Mouse (Mus musculus): ENCODE measurements around the gene Krtap8-1.

Gene Krtap8-1

GRCm38 (mm10) chr16:89487852-89488251, at the start of gene Krtap8-1:
TSS of gene Krtap8-1 (minus strand) at chr16:89487952.
- no peak for DNase-seq (ENCODE audit: low spot score in 2 of 2)

DNA sequence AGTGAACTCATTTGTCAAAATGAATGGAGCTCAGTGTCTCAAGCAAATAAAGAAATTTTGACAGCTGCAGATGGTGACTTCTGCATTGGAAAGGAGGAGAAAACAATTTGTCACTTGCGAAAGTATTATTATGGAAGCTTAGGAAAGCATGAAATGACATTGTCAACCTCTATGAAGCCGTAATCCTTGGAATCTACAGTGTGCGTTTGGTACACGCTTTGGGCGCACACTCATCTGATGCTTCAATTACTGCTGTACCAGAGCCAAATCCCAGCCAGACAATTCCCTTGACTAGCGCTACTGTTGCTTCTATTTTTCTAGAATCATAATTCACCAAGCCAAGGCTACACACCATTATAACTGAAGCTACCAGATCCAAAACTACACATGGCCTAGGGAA, 49.6 kb upstream of the Krtap8-1 start:
- no peak for DNase-seq (ENCODE audit: low spot score in 2 of 2)

- DNase-seq (ENCODE audit: low spot score in 2 of 2), result no peak
These were observed 42.8 kb upstream of the Krtap8-1 start for GRCm38 (mm10) chr16:89530547-89530946.

GRCm38 (mm10) chr16:89529846-89530245, 42.1 kb upstream of the Krtap8-1 start:
- DNase-seq (ENCODE audit: low spot score in 2 of 2), result no peak

GRCm38 (mm10) chr16:89528380-89528779, 40.6 kb upstream of the Krtap8-1 start:
- DNase-seq (ENCODE audit: low spot score in 2 of 2), result no peak

- no peak for DNase-seq (ENCODE audit: low spot score in 2 of 2)
These were observed 33.2 kb upstream of the Krtap8-1 start for GRCm38 (mm10) chr16:89520996-89521395.

DNA sequence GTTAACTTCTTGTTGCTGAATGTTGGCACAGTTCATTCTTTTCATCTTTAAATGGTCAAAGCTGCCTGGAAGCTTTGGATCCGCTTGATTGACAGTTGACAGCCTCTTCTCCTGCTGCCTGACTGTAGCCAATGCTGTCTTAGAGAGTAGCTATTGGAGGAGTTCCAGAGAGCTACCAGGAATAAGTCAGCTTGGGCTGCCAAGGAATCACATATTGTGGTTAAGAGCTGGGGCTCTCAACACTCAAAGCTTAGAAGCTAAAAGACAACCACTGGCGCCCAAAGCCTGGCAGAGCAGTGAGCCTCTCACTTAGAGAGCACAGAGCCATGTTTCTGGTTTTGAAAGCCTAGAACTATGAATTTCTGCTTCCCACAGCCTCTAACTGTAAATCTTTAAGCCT, 32.8 kb upstream of the Krtap8-1 start:
- DNase-seq (ENCODE audit: low spot score in 2 of 2), result no peak

- DNase-seq (ENCODE audit: low spot score in 2 of 2), result no peak
These were observed 32.3 kb upstream of the Krtap8-1 start for GRCm38 (mm10) chr16:89520091-89520490.

DNA sequence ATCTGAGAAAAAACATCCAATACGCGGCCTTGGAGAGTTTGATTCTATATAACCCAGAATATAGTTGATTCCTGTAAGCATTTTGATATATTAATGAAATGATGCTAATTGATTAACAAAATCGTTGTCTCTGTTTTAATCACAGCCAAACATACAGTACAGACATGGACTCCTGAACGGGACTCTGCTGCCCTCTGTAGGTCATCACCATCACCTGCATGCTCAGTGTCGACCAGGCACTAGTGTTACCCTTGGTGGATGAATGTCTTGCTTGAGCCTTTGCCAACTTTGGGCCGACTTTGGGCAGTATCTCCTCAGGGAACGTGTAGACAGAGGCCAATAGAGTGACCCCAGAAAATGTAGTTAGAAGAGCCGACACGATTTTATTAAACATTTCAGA, 29.9 kb upstream of the Krtap8-1 start:
- peak; percentile 7 to 14 for DNase-seq (ENCODE audit: low spot score in 2 of 2)

- DNase-seq (ENCODE audit: low spot score in 2 of 2), result no peak
These were observed 25.7 kb upstream of the Krtap8-1 start for GRCm38 (mm10) chr16:89513431-89513830.

- no peak for DNase-seq (ENCODE audit: low spot score in 2 of 2)
These were observed 20.5 kb upstream of the Krtap8-1 start, which contains the start of gene Krtap7-1 for GRCm38 (mm10) chr16:89508223-89508622. TSS of gene Krtap7-1 (minus strand) at chr16:89508323.

DNA sequence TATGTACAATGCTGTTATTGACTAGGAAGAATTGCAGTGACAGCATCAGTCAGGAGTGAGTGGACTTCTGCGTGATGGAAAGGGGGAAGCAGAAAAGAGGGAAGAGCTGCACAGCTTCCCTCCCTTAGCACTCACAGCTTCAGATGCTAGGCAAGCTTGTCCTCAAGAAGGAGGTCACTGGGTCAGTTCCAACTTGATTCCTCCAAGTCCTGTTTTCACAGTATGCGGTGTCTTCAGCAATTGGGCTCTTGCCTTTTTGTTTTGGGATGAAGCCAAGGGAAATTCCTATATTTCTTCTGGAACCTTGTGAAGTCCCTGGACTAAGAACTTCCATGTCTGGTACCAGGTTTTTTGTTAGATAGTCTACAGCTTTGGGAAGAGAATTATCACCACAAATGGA, 15.8 kb upstream of the Krtap8-1 start:
- no peak for DNase-seq (ENCODE audit: low spot score in 2 of 2)

GRCm38 (mm10) chr16:89501870-89502269, 14.1 kb upstream of the Krtap8-1 start:
- DNase-seq (ENCODE audit: low spot score in 2 of 2), result no peak

DNA sequence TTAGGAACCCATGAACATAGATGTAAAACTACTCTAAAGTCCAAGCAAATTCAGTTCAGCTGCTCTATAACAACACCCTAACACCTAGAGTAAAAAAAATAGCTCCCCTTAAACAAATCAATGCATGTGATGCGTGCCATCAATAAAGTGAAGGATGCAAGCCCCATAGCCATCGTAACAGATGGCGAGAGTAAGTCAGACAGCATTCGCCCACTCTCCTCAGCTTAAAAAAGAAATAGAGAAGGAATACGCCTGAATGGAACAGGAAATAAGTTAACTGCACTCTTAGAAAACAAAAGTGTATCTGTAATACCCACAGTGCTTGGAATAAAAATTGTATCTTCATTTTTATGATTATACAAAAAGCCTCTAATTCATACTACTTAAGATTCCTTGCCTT, 9.2 kb upstream of the Krtap8-1 start:
- DNase-seq (ENCODE audit: low spot score in 2 of 2), result no peak

DNA sequence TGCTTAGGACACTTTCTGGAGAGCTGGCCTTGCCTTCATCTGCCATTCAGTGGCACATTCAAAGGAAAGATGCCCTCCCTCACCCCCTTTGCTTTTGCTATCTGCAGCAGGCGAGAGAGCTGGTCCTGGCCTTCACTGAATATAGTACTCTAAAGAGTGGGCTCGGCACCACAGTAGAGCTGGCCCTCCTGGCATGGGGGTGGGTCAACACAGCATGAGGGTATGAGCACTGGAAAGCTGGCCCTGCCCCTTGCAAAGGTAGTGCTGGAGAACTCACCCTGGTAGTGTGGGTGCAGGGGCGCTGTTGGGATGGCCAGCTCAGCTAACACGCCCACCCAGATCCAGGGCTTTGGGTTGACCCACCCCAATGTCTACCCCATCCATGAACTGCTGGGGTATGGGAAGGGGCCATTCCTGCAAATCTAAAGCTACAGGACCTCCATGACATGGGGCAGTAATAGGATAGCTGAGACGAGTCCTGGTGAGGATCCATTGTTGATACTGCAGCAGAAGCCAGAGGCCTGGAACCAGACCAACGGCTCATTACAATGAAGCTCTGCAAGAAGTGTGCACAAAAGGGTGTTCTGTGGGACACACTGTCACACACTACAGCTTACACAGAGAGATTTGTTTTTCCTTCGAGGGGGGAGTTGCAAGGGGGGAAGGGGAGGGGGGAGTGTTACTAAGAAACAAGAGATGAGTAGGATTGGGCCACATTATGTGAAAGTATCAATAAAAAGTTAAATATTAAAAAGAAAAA, 7.8 kb upstream of the Krtap8-1 start:
- DNase-seq (ENCODE audit: low spot score in 2 of 2), result no peak

DNA sequence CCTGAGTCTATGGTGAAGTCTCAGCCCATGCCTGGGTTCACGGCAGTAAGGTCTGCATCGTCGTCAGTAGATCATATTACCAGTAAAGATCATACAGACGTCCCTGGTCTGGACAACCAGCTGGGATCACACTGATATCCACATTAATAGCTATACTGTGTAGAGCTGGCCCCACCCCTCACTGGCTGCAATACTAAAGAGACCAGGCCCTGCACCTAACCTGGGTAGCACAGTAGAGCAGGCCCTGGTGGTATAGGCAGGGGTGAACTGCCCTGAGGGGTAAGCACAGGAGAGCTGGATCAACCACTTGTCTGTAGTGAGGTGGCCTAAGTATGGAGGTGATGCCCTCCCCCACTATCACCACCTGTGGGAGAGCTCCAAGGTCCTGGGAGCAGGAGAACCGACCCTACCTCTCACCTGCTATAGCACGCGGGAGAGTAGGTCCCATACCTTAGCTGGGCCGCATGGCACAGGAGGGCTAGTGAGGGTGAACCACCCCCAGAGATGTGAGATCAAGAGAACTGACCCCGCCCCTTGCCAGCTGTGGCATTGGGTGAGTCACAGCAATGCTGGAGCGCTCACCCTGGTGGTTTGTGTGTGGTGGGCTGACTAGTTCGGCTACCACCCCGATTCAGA, 10.0 kb downstream of the Krtap8-1 start:
- no peak for DNase-seq (ENCODE audit: low spot score in 2 of 2)

GRCm38 (mm10) chr16:89461189-89461588, 26.6 kb downstream of the Krtap8-1 start:
- DNase-seq (ENCODE audit: low spot score in 2 of 2), result no peak

All from urinary bladder, postnatal 36 days (tissue).